Mouse (Mus musculus): ENCODE measurements at regions not wholly inside any gene's neighbourhood (a gene's known extent, or its start where the extent isn't known, plus 50 kb on each side); places are given as distances from the start of the nearest gene placed in this dataset.

GRCm38 (mm10) chr11:91132771-91133380 lies 444.5 kb downstream of the Kif2b start:
- TF ChIP-seq CTCF (IDR thresholded peaks at IDR 0.05; ENCODE audit: low read depth) = no peak
- TF ChIP-seq EP300 (IDR thresholded peaks at IDR 0.05; ENCODE audit: low read depth) = no peak
